Mouse (Mus musculus): ENCODE data around the gene Ror1. TPM values are rescaled to one million over a fixed set of nuclear protein-coding genes. Genes with fewer than 3 reads are reported as not detected.

The Ror1 gene
- total and polyA plus RNA-seq, 3 experiments = 0.05 TPM; not detected in 2

DNA sequence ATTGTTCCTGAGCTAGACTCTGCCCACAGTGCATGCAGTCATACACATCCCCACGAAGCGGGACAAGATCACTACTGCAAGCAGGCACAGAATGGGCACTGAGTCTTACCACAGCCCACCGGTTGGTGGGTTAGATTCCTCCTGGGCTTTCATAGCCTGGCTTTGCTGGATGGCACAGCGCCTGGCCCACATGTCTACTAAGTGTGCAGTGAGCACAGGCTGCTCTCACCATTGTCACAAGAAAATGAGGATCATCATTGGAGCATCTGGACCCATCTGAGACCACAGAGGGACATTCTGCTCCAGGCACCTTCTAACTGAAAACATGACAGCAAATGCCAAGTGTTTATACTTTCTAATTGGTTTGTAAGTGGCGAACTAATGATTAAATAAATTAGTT lies 279.7 kb downstream of the Ror1 start:
- TF ChIP-seq GATA2 (IDR thresholded peaks at IDR 0.05; ENCODE audit: borderline replicate concordance, low read depth, low read length) (no peak), GATA1 (IDR thresholded peaks at IDR 0.05; ENCODE audit: borderline replicate concordance, low read length) (no peak), POLR2AphosphoS5 (IDR thresholded peaks at IDR 0.05; ENCODE audit: insufficient replicate concordance, low read depth, low read length) (no peak), CTCF (IDR thresholded peaks at IDR 0.05; ENCODE audit: low read depth, low read length) (no peak), TAL1 (conservative IDR thresholded peaks at IDR 0.05; ENCODE audit: low read depth, low read length) (no peak)
- peaks cover 35% of the 10 kb centered on the region for H3K9me3 ChIP-seq (replicated peaks)
- H3K4me1 ChIP-seq (ENCODE audit: insufficient read depth, low read depth, low read length) = no peaks in the 10 kb centered on the region
- no peaks in the 10 kb centered on the region for H3K27me3 ChIP-seq (ENCODE audit: insufficient read depth, low read length)
- DNase-seq (ENCODE audit: low spot score) (no peak), ATAC-seq (ENCODE audit: extremely low read depth, insufficient number of reproducible peaks, low FRiP score, poor library complexity, severe bottlenecking) (no peak)
- no peaks in the 10 kb centered on the region for H3K36me3 ChIP-seq (replicated peaks)
- no peak overlapping the region for H3K4me3 ChIP-seq (ENCODE audit: low read depth, low read length)

DNA sequence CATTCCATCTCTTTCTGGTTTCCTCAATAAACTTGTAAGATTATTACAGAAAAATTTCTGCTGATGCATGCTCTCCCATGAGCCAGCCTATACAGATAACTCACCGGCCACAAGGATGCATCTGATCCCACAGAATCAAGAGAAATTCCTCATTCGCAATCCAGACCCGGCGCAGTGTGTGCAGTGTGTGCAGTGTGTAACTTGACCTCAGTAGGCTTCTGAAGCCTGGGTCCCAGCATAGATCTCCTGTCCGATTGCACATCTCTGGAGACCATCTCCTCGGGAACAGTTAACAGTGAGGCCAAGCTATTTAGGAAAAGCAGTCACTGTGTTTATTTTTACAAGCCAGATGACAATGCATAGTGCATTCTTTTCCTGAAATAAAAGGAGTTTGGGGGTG lies 280.6 kb downstream of the Ror1 start:
- Histone ChIP-seq H3K4me3 (ENCODE audit: low read depth, low read length) (no peak overlapping the region), H3K9me3 (replicated peaks) (peaks cover 36% of the 10 kb centered on the region), H3K36me3 (replicated peaks) (no peaks in the 10 kb centered on the region), H3K4me1 (ENCODE audit: insufficient read depth, low read depth, low read length) (no peaks in the 10 kb centered on the region), H3K27me3 (ENCODE audit: insufficient read depth, low read length) (no peaks in the 10 kb centered on the region)
- ATAC-seq (ENCODE audit: extremely low read depth, insufficient number of reproducible peaks, low FRiP score, poor library complexity, severe bottlenecking) = no peak
- DNase-seq (ENCODE audit: low spot score) = no peak
- TF ChIP-seq GATA1 (IDR thresholded peaks at IDR 0.05; ENCODE audit: borderline replicate concordance, low read length) (no peak), CTCF (IDR thresholded peaks at IDR 0.05; ENCODE audit: low read depth, low read length) (no peak), GATA2 (IDR thresholded peaks at IDR 0.05; ENCODE audit: borderline replicate concordance, low read depth, low read length) (no peak), TAL1 (conservative IDR thresholded peaks at IDR 0.05; ENCODE audit: low read depth, low read length) (no peak), POLR2AphosphoS5 (IDR thresholded peaks at IDR 0.05; ENCODE audit: insufficient replicate concordance, low read depth, low read length) (no peak)

DNA sequence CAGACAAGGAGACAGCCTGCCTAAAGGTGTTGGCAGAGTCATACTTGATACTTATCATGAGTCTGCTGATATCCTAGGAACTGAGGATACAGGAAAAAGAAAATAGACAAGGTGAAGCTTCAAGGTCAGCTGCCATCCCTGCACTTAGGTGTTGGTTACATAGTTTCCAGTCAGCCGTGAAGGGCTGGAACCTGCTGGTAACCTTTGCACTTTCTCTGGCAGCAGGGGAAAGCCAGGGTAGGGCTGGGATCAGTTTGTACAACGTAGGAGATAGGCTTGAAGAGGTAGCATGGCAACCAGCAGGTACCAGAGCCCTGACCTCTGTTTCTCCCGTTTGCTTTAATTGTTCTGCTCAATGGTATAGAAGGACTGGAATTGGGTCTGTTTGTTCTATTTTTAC lies 281.6 kb downstream of the Ror1 start:
- H3K36me3 ChIP-seq (replicated peaks) = no peaks in the 10 kb centered on the region
- no peak for TF ChIP-seq GATA2 (IDR thresholded peaks at IDR 0.05; ENCODE audit: borderline replicate concordance, low read depth, low read length)
- TF ChIP-seq CTCF (IDR thresholded peaks at IDR 0.05; ENCODE audit: low read depth, low read length) = no peak
- no peak for TF ChIP-seq TAL1 (conservative IDR thresholded peaks at IDR 0.05; ENCODE audit: low read depth, low read length)
- no peak for TF ChIP-seq POLR2AphosphoS5 (IDR thresholded peaks at IDR 0.05; ENCODE audit: insufficient replicate concordance, low read depth, low read length)
- no peak for TF ChIP-seq GATA1 (IDR thresholded peaks at IDR 0.05; ENCODE audit: borderline replicate concordance, low read length)
- no peak for ATAC-seq (ENCODE audit: extremely low read depth, insufficient number of reproducible peaks, low FRiP score, poor library complexity, severe bottlenecking)

GRCm38 (mm10) chr4:100377996-100378395 lies 282.4 kb downstream of the Ror1 start:
- ATAC-seq (ENCODE audit: extremely low read depth, insufficient number of reproducible peaks, low FRiP score, poor library complexity, severe bottlenecking) (no peak), DNase-seq (ENCODE audit: low spot score) (no peak)
- Histone ChIP-seq H3K9me3 (replicated peaks) (peaks cover 46% of the 10 kb centered on the region), H3K4me3 (ENCODE audit: low read depth, low read length) (no peak overlapping the region), H3K36me3 (replicated peaks) (no peaks in the 10 kb centered on the region), H3K27me3 (ENCODE audit: insufficient read depth, low read length) (no peaks in the 10 kb centered on the region), H3K4me1 (ENCODE audit: insufficient read depth, low read depth, low read length) (no peaks in the 10 kb centered on the region)
- TF ChIP-seq CTCF (IDR thresholded peaks at IDR 0.05; ENCODE audit: low read depth, low read length) (no peak), GATA2 (IDR thresholded peaks at IDR 0.05; ENCODE audit: borderline replicate concordance, low read depth, low read length) (no peak), POLR2AphosphoS5 (IDR thresholded peaks at IDR 0.05; ENCODE audit: insufficient replicate concordance, low read depth, low read length) (no peak), TAL1 (conservative IDR thresholded peaks at IDR 0.05; ENCODE audit: low read depth, low read length) (no peak)

More for the DNA sequence above, 281.6 kb downstream of the Ror1 start:
- Histone ChIP-seq H3K4me1 (ENCODE audit: insufficient read depth, low read depth, low read length) (no peaks in the 10 kb centered on the region), H3K4me3 (ENCODE audit: low read depth, low read length) (no peak overlapping the region), H3K27me3 (ENCODE audit: insufficient read depth, low read length) (no peaks in the 10 kb centered on the region), H3K9me3 (replicated peaks) (peaks cover 41% of the 10 kb centered on the region)
- DNase-seq (ENCODE audit: low spot score) = no peak

GRCm38 (mm10) chr4:100381760-100382159 lies 286.2 kb downstream of the Ror1 start:
- H3K27me3 ChIP-seq (ENCODE audit: insufficient read depth, low read length) = no peaks in the 10 kb centered on the region
- ATAC-seq (ENCODE audit: extremely low read depth, insufficient number of reproducible peaks, low FRiP score, poor library complexity, severe bottlenecking) (no peak), DNase-seq (ENCODE audit: low spot score) (no peak)
- H3K36me3 ChIP-seq (replicated peaks) = no peaks in the 10 kb centered on the region
- peaks cover 49% of the 10 kb centered on the region for H3K9me3 ChIP-seq (replicated peaks)
- no peak overlapping the region for H3K4me3 ChIP-seq (ENCODE audit: low read depth, low read length)
- H3K4me1 ChIP-seq (ENCODE audit: insufficient read depth, low read depth, low read length) = no peaks in the 10 kb centered on the region
- TF ChIP-seq CTCF (IDR thresholded peaks at IDR 0.05; ENCODE audit: low read depth, low read length) (no peak), GATA1 (IDR thresholded peaks at IDR 0.05; ENCODE audit: borderline replicate concordance, low read length) (no peak), POLR2AphosphoS5 (IDR thresholded peaks at IDR 0.05; ENCODE audit: insufficient replicate concordance, low read depth, low read length) (no peak), GATA2 (IDR thresholded peaks at IDR 0.05; ENCODE audit: borderline replicate concordance, low read depth, low read length) (no peak), TAL1 (conservative IDR thresholded peaks at IDR 0.05; ENCODE audit: low read depth, low read length) (no peak)

GRCm38 (mm10) chr4:100386272-100386988 lies 290.8 kb downstream of the Ror1 start:
- H3K9me3 ChIP-seq (replicated peaks) = peaks cover 34% of the 10 kb centered on the region
- H3K4me1 ChIP-seq (ENCODE audit: insufficient read depth, low read depth, low read length) = no peaks in the 10 kb centered on the region
- ATAC-seq (ENCODE audit: extremely low read depth, insufficient number of reproducible peaks, low FRiP score, poor library complexity, severe bottlenecking) (no peak), DNase-seq (ENCODE audit: low spot score) (no peak)
- no peaks in the 10 kb centered on the region for H3K36me3 ChIP-seq (replicated peaks)
- H3K27me3 ChIP-seq (ENCODE audit: insufficient read depth, low read length) = no peaks in the 10 kb centered on the region
- H3K4me3 ChIP-seq (ENCODE audit: low read depth, low read length) = no peak overlapping the region
- TF ChIP-seq POLR2AphosphoS5 (IDR thresholded peaks at IDR 0.05; ENCODE audit: insufficient replicate concordance, low read depth, low read length) (no peak), TAL1 (conservative IDR thresholded peaks at IDR 0.05; ENCODE audit: low read depth, low read length) (no peak), GATA1 (IDR thresholded peaks at IDR 0.05; ENCODE audit: borderline replicate concordance, low read length) (no peak), CTCF (IDR thresholded peaks at IDR 0.05; ENCODE audit: low read depth, low read length) (no peak)
